Mouse (Mus musculus): ENCODE measurements around the gene Mink1.

Mink1 gene

DNA sequence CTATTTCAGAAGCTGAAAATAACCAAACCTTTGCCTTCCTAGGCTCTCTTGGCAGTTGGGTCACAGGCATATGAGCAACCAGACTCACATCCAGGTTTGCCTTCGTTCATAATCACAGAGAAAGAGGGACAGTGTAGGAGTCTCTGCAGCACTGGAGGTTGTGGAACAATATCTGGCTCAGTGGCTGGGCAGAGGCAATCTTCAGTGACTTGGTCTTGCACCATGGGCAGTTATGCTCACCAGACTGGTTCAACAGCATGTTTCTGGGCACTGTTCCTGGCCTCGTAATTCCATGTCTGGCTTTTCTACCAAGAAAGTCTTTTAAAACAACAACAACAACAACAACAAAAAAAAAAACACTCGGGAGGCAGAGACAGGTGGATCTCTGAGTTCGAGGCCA is 72.9 kb downstream of the Mink1 start:
- no peak for DNase-seq (ENCODE audit: low read depth)

GRCm38 (mm10) chr11:70637764-70638163 is 75.1 kb downstream of the Mink1 start:
- DNase-seq (ENCODE audit: low read depth), result no peak

DNA sequence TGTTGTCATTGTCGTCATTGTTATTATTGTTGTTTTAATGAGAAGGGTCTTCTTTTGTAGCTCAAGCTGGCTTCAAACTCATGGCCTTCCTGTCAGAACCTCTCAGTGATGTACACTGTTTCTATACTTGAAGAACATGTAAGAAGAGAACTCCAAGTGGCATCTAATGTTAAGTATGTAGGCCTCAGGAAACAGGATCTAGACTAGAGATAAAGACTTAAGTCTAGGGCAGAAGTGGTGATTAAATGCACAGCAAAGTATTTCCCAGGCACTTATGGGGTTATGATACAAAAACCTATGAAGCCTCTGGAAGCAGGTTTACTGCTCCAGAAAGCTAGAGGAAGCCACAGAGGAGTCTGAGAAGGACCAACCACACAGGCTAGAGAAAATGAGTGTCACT is 75.6 kb downstream of the Mink1 start:
- DNase-seq (ENCODE audit: low read depth), result no peak

DNA sequence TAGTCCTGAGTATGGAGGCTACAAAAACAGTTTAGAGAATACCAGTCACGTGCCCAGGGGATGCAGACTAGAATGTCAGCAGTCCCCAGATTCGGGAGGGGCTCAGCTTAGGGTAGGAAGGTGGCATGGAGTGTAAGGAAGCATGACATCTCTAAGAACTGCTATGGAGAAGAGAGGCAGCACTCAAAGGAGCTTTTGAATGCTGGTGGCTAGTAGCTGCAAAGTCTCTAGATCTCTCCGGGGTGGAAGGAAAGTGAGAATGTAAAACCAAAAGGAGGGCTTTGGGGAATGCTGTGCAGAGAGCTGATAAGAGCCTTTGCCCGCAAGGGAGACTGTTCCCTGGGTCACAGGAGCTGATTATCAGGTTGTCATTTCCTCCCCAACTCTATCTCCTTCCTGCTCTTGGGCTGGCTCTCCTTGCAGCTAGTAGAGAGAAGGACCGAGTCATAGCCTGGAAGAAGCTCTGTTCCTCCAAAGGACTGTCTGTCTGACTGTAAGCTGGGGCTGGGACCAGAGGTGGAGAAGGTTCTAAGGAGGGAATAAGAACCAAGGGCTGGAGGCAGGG is 76.1 kb downstream of the Mink1 start, which contains the start of gene Gp1ba:
Gene Gp1ba (plus strand): TSS at position 409 of the 565 bp plus-strand sequence.
- no peak for DNase-seq (ENCODE audit: low read depth)

- DNase-seq (ENCODE audit: low read depth), result no peak
Measured at GRCm38 (mm10) chr11:70639976-70640375, 77.3 kb downstream of the Mink1 start.

- no peak for DNase-seq (ENCODE audit: low read depth)
Measured at GRCm38 (mm10) chr11:70641241-70641640, 78.6 kb downstream of the Mink1 start.

- no peak for DNase-seq (ENCODE audit: low read depth)
Measured at GRCm38 (mm10) chr11:70643051-70643450, 80.4 kb downstream of the Mink1 start.

GRCm38 (mm10) chr11:70644564-70645103 is 82.0 kb downstream of the Mink1 start:
- no peak for DNase-seq (ENCODE audit: low read depth)

DNA sequence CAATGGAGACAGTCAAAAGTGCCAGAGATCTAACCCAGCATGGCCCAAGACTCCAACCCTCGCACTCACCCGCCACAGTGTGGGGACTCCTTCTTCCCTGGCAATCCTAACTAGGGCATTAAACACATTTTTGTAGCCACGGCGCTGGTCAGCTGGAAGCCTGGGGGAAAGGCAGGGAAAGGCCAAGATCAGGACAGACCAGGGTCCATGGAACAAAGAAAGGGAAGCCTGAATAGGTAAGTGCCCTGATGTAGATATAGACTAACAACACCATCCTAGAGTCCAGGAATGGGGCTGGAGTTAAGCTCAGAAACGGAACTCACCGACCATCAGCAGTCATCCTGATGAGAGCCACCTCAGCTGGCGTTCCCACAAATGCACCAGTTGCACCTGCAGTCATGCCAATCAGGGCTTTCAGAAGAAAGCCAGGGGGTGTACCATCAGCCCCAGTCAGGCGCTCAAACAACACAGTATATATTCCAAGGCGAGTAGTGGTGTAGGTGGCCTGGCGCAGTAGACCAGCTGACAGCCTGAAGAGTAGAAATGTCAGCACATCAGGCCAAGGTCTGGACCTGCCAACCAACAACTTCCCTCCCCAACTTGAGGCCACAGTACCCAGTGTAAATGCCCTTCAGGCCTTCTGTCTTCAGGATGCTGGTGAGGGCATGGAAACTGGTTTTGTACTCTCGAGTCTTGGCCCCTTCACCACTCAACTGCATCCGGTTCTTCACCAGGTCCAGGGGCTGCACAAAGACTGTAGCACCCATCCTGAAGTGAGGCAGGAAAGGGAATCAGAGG is 83.0 kb downstream of the Mink1 start:
- DNase-seq (ENCODE audit: low read depth), result no peak

DNA sequence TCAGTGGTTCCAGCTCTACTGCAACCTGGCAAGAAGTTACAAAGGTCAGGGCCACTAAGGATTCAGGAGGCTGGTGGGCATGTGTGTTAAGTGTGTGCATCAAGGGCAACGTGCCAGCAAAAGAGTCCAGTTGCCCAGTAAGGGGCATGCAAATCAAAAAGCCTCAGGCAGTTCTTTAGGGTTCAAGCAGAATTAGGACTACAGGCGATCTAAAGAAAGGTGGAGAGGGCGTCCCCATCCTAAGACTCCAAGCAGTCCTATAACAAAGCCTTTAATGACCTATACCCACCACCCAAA is 83.5 kb downstream of the Mink1 start:
- no peak for DNase-seq (ENCODE audit: low read depth)

DNA sequence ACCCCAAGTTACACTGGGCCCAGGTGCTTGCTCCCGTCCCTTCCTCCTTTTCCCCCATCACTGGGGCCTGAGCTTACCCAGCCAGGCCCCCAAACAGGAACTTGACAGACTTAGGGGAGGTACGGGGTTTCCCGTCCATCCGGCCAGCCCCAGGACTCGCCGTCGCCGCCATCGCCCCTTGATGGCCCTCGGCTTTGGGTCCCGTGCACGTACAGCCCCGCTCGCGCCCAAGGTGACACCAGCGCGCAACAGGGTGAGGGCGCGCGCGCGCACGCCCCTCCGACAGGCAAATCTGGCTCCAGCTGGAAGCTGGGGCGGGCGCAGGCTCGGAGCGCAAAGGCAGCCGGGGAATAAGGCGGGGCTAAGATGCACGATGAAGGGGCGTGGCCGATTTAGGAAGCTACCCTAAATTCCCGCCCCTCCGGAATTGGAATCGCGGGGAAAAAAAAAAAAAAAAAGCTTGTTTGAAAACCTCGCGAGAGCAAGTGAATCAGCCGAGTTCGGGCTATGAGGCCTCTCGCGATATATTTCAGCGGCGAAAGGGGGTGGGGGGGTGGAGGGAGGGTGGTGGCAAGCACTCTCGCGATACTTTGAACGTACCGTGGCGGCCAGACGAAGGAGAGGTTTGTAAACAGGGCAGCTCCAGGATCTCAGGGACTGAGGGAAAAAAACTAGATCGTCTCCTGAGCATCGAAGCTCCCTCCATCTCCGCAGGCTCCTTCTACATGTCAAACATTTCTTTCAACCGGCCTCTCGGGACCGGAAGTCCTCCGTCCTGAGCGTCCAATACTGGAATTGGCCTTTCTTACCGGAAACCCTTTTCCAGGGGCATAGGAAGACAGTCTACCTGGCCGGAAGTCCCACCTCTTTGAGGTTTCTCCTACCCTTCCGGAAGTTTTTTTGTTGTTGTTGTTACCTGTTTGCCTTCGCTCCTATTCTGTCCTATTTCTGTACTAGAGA is 84.3 kb downstream of the Mink1 start, which contains the start of the genes Rnf167 and Slc25a11:
Gene Rnf167 (plus strand): TSS at position 545 of the 960 bp plus-strand sequence.
Gene Slc25a11 (minus strand): TSS at position 789 of the 960 bp plus-strand sequence.
- peak; percentile 95 for DNase-seq (ENCODE audit: low read depth)

GRCm38 (mm10) chr11:70647716-70648420 is 85.2 kb downstream of the Mink1 start:
- DNase-seq (ENCODE audit: low read depth), result no peak

- no peak for DNase-seq (ENCODE audit: low read depth)
Measured at GRCm38 (mm10) chr11:70648512-70648911, 85.8 kb downstream of the Mink1 start.

DNA sequence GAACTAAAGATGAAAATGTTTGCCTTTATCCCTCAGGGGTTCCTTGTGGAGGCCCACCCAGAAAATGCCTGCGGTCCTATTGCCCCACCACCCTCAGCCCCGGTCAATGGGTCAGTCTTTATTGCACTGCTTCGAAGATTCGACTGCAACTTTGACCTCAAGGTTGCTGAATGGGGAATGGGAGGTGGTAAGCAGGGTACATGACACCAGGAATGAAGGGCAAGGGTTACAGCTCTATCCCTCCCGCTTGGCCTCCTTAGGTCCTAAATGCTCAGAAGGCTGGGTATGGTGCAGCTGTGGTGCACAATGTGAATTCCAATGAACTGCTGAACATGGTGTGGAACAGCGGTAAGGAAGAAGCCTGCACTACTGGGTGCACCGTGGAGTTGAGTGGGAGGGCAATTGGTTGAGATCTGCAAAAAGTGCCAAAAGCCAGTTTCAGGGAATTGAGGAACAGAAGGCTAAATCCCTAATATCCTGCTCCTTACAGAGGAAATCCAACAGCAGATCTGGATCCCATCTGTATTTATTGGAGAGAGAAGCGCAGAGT is 86.6 kb downstream of the Mink1 start:
- no peak for DNase-seq (ENCODE audit: low read depth)

DNA sequence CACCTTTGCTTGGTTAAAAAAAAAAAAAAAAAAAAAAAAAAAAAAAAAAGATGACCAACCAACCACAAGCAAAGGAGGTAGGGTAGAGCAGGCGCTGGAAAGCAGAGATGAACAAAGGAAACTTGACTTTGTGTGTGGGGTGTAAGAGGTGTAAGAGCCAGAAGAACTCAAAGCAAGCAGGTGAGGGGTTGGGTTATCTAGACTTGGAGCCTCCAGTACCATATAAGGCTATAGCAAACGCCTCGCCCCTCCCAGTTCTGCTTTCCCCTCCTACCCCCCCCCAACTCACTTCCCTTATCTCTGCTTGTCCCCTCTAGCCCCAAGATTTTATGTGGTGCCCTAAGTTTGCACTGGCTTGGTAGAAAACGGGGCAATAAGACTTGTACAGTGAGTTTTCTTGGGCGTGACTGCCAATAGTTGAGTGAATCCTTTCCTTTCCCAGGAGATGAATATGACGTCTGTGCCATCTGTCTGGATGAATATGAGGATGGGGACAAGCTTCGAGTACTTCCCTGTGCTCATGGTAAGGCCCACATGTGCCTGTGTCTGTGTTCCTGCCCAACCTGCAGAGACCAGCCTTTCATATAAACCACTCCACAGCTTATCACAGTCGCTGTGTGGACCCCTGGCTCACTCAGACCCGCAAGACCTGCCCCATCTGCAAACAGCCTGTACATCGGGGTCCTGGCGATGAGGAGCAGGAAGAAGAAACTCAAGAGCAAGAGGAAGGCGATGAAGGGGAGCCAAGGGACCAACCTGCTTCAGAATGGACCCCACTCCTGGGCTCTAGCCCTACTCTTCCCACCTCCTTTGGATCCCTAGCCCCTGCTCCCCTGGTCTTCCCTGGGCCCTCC is 87.9 kb downstream of the Mink1 start:
- no peak for DNase-seq (ENCODE audit: low read depth)

GRCm38 (mm10) chr11:70651391-70651790 is 88.7 kb downstream of the Mink1 start:
- DNase-seq (ENCODE audit: low read depth), result no peak

GRCm38 (mm10) chr11:70652029-70652883 is 89.6 kb downstream of the Mink1 start:
- no peak for DNase-seq (ENCODE audit: low read depth)

GRCm38 (mm10) chr11:70652884-70653344 is 90.2 kb downstream of the Mink1 start:
- DNase-seq (ENCODE audit: low read depth), result no peak
